In genomic region chr12:77225727-77226126, GRCm38 (mm10) we compare ENCODE assay signal across 21 mouse cellular contexts. TPM values are rescaled to one million over a fixed set of nuclear protein-coding genes. Genes with fewer than 3 reads are reported as not detected.
A peak's percentile ranks its signal among the peaks of the same experiment; 100 is the strongest.
DNase-seq lines count a peak whose midpoint lies in the region; ATAC-seq lines count a peak whose summit lies in the region.
"Had no signal": no experiment of that assay in that cellular context is flagged by ENCODE, and none has a peak within 500 bp of the region (broad histone marks: within the 10 kb centered on the region; RNA-seq: fewer than 3 reads in every experiment).

No protein-coding gene starts in this region.

- no peak for ATAC-seq in liver, embryonic 13.5 days (ENCODE audit: low read depth)
- ATAC-seq in kidney, embryonic 14.5 days (ENCODE audit: low FRiP score, low TSS enrichment) = no peak
- ATAC-seq: activated CD4-positive, CD25-positive, alpha-beta regulatory T cell, adult 4 months; forebrain, embryonic 13.5 days; forebrain, embryonic 15.5 days; forebrain, postnatal 0 days had no signal

- no peaks in the 10 kb centered on the region for H3K36me3 ChIP-seq in liver, embryonic 13.5 days
- no peaks in the 10 kb centered on the region for H3K36me3 ChIP-seq in kidney, embryonic 14.5 days (ENCODE audit: control insufficient read depth, insufficient read depth, low read length)
- H3K36me3 ChIP-seq: embryonic facial prominence, embryonic 10.5 days; embryonic facial prominence, embryonic 12.5 days; forebrain, embryonic 15.5 days had no signal

- H3K4me3 ChIP-seq in liver, embryonic 13.5 days (replicated peaks) = no peak overlapping the region
- H3K4me3 ChIP-seq in kidney, embryonic 14.5 days (ENCODE audit: low read length) = no peak overlapping the region
- H3K4me3 ChIP-seq: embryonic facial prominence, embryonic 10.5 days; embryonic facial prominence, embryonic 12.5 days; forebrain, embryonic 13.5 days; forebrain, embryonic 15.5 days had no signal

- no peak for DNase-seq in liver, embryonic 13.5 days
- DNase-seq in liver = no peak
- DNase-seq in retina, postnatal 1 day = peak; percentile 11
- DNase-seq in retina, embryonic 14.5 days (ENCODE audit: low spot score) = no peak
- DNase-seq in Muller cell, postnatal 12 days (ENCODE audit: inconsistent ontology term) = peak; percentile 61
- no peak for DNase-seq in left cerebral cortex, postnatal 14 days (ENCODE audit: low spot score in 2 of 2)
- DNase-seq: adrenal gland, adult 8-10 months; adrenal gland, postnatal 14 days; adrenal gland, postnatal 36 days; cerebellum, adult 11-12 months; cerebellum, adult 2 months; cerebellum, adult 9-10 months; cerebellum, postnatal 10 days; cerebellum, postnatal 25 days; forebrain, postnatal 0 days had no signal

- H3K27me3 ChIP-seq in liver, embryonic 13.5 days = no peaks in the 10 kb centered on the region
- no peaks in the 10 kb centered on the region; the same call in 1 of the 2 replicates for H3K27me3 ChIP-seq in kidney, embryonic 14.5 days (ENCODE audit: control insufficient read depth, insufficient read depth, low read length)
- H3K27me3 ChIP-seq: embryonic facial prominence, embryonic 12.5 days; forebrain, embryonic 13.5 days; forebrain, embryonic 15.5 days had no signal

- peak overlapping the region; percentile 77; the same call in 1 of the 2 replicates for H3K27ac ChIP-seq in liver, embryonic 13.5 days
- no peak overlapping the region for H3K27ac ChIP-seq in kidney, embryonic 14.5 days (ENCODE audit: low read depth, low read length)
- H3K27ac ChIP-seq: embryonic facial prominence, embryonic 10.5 days; embryonic facial prominence, embryonic 12.5 days; forebrain, embryonic 13.5 days; forebrain, embryonic 15.5 days had no signal

- peaks cover 24% of the 10 kb centered on the region for H3K4me1 ChIP-seq in liver, embryonic 13.5 days (replicated peaks)
- no peaks in the 10 kb centered on the region for H3K4me1 ChIP-seq in kidney, embryonic 14.5 days (ENCODE audit: control insufficient read depth, insufficient read depth, low read length)
- H3K4me1 ChIP-seq: embryonic facial prominence, embryonic 10.5 days; embryonic facial prominence, embryonic 12.5 days; forebrain, embryonic 13.5 days; forebrain, embryonic 15.5 days had no signal

- 44% methylated on average over 3 of the region's 3 CpGs for WGBS in liver, embryonic 13.5 days (ENCODE audit: insufficient replicate concordance)
- 64% methylated on average over 3 of the region's 3 CpGs for WGBS in kidney, embryonic 14.5 days

- intact Hi-C loops in left cerebral cortex, postnatal 14 days (cut with DNase I) = no loop called here

- no peaks in the 10 kb centered on the region for H3K9me3 ChIP-seq in liver, embryonic 13.5 days (replicated peaks)
- no peaks in the 10 kb centered on the region for H3K9me3 ChIP-seq in kidney, embryonic 14.5 days (ENCODE audit: control insufficient read depth, low read length)
- H3K9me3 ChIP-seq: embryonic facial prominence, embryonic 10.5 days; embryonic facial prominence, embryonic 12.5 days; forebrain, embryonic 13.5 days; forebrain, embryonic 15.5 days had no signal

- H3K4me2 ChIP-seq in liver, embryonic 13.5 days = no peak overlapping the region
- no peak overlapping the region for H3K4me2 ChIP-seq in kidney, embryonic 14.5 days (replicated peaks; ENCODE audit: low read depth, low read length)
- H3K4me2 ChIP-seq: embryonic facial prominence, embryonic 12.5 days; forebrain, embryonic 13.5 days; forebrain, embryonic 15.5 days had no signal

- no peak overlapping the region for H3K9ac ChIP-seq in liver, embryonic 13.5 days
- H3K9ac ChIP-seq in kidney, embryonic 14.5 days (ENCODE audit: low read depth, low read length) = no peak overlapping the region
- H3K9ac ChIP-seq: embryonic facial prominence, embryonic 12.5 days; forebrain, embryonic 13.5 days; forebrain, embryonic 15.5 days; forebrain, postnatal 0 days had no signal

RNA-seq across cellular contexts. Expression of gene Fut8, which starts 12.2 kb away (rescaled TPM):
- 13.8 and 16.7 TPM in 2 replicates for polyA plus RNA-seq in liver, embryonic 13.5 days (2015; fragmentation: Nextera tagmentation; extraction: Ambion mirVana)
- 17.2 and 25.7 TPM in 2 replicates for polyA plus RNA-seq in kidney, embryonic 14.5 days (2014; fragmentation: Nextera tagmentation; extraction: Ambion mirVana)
- total RNA-seq in left cerebral cortex, postnatal 14 days (2021) = 10 to 100 TPM; 75.6 to 76.8 TPM

Comparison
In these comparisons a context has a peak if more than half of its experiments do, and no peak if none do; other contexts are left out.
1. DNase-seq: peak in retina, postnatal 1 day (single experiment) and Muller cell, postnatal 12 days (single experiment); none in liver, embryonic 13.5 days (single experiment), liver (single experiment), retina, embryonic 14.5 days (single experiment) and left cerebral cortex, postnatal 14 days (0 of 2).